Mouse (Mus musculus): ENCODE results near the gene Vps4b.

GRCm38 (mm10) chr1:106739810-106740209 lies 56.7 kb downstream of the Vps4b start:
- TF ChIP-seq CTCF (IDR thresholded peaks at IDR 0.05; ENCODE audit: low read depth, low read length) (no peak), POLR2A (IDR thresholded peaks at IDR 0.05; ENCODE audit: extremely low read depth, insufficient read depth, low read length) (no peak)
